Mouse (Mus musculus) embryo, embryonic 9.5 days (tissue): ENCODE measurements around the gene Slc52a3.
"Not testable (repeated sequence)": the region's sequence is repeated elsewhere in the genome, so short reads cannot be mapped to it uniquely, and the experiment has no call there.

Experiments
- DNase-seq: peaks from one replicate; pipeline ENCODE4 v3.0.0-alpha.2; 2017; ENCODE audit errors: extremely low spot score

Gene Slc52a3

GRCm38 (mm10) chr2:151973595-151974562 lies 22.4 kb upstream of the Slc52a3 start:
- DNase-seq: peak; percentile 48

GRCm38 (mm10) chr2:151975295-151975694 lies 21.0 kb upstream of the Slc52a3 start:
- no peak for DNase-seq

DNA sequence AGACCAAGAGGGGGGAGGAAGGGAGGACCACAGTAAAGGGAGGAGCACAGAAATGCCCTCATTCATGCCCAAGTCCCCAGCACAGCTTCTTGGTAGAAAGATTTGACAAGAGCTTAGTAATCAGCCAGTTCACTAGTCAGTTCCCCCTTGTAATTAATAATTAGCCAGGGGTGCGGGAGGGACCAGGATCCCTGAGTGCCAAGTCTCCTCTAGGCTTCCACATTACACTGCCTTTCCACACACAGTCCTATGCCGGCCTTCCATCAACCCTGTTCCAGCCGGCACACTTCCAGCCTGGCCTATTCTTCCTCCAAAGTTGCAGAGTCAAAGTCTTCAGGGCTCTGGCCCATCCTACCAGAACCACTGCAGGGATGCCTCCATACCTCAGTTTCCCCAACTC lies 20.2 kb upstream of the Slc52a3 start:
- DNase-seq: no peak

DNA sequence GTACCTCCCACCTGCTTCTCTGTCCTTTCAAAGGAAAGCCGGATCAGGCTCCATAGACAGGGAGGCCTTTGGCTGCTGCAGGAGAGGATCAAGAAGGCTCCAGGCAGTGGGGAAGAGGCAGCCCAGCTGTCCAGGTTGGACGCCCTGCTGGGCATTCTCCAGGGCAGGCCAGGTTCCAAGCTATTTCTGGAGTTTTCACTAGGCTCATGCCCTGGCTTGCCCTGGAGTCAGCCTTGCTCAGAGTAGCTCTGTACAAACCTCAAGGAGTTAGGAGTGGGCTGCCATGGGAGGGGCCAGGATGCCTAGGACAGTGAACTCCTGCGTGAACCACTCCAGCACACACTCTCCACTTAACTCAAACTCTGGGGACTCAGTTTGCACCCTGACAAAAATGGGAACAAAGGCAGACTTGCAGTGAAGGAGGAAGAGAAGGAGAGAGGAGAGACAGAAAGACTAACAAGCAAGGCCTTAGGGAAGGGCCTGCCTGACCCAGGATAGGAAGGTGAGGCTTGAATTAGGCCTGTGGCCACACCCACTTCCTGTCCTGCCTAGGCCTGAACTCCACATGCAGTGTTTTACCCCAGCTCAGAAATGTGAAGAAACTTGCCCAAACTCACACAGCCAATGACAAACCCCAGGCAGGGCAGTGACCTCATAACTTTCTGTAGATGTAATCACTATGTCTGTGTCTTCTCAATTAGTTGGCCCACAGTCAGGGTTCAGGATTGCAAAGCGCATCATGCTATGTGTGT lies 18.4 kb upstream of the Slc52a3 start:
- DNase-seq: no peak

DNA sequence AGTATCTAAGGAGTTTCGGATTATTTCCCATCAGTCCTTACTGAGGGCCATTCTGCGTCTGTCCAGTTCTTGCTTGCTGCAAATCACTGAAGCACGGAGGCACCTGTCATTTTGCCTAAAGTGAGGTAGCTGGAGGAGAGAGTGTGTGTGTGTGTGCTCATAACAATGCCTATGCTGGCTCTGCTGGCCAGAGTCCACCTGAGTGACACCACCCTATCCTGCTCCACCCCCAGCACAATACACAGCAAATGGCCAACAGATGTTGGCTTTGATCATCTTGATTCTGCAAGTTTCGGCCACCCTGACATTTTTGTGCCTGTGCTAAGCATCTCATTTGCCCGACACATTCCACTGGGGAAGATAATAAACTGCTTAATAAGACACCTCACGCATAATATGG lies 17.8 kb upstream of the Slc52a3 start:
- DNase-seq: no peak

DNA sequence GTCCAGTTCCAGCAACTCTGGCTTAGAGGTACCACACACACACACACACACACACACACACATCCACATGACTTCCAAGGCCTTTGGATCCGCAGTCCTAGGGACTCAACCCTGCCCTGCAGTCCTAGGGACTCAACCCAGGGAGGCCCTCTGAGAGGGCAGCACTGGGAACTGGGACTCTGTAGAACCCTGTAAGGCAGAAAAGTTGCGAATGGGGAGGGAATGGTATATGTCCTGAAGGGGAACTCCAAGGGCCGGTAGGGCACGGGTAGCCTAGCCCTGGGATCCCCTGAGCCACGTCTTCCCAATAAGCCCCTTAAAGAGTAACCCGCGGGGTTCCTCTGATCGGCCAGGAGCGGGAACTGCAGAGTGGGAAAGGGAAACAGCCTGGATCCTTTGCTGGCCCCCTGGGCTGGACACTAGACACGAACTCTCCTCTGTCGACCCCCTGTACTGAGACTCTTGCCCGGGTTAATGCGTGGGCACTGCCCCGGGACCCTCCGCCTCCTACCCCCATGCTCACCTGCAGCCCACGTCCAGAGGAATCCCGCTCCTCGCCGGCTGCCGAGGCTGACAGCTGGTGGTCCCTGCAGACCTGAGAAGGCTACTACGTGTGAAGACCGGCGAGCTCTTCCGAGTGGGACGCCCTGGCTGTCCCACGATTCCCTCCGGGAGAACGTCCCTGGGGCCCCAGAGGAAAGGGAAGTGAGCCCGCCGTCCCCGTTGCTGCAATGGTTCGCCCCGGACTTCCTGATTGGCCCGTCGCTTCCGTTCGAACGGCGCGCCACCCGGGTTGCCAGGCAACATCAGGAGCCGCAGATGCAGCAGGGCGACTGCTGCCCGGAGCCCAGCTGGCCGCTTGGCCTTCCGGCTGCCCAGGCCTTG lies 16.6 kb upstream of the Slc52a3 start, which contains the start of gene Fam110a:
Gene Fam110a (minus strand): TSS at position 750 of the 885 bp plus-strand sequence.
- DNase-seq: peak; percentile 88

DNA sequence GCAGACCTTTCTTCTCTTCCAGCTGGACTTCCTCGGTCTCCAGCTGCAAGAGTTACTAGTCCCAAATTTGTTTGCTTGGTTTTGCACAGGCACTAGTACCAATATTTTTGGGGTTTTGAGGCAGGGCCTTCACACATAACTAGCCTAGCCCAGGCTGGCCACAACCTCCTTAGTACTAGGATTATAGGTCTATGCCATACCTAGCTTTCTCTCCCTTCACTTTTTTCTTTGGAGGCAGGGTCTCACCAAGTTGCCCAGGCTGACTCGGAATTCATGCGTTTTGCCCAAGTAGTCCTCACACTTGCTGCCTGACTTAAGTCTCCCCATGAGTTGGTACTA lies 16.0 kb upstream of the Slc52a3 start:
- DNase-seq: no peak

DNA sequence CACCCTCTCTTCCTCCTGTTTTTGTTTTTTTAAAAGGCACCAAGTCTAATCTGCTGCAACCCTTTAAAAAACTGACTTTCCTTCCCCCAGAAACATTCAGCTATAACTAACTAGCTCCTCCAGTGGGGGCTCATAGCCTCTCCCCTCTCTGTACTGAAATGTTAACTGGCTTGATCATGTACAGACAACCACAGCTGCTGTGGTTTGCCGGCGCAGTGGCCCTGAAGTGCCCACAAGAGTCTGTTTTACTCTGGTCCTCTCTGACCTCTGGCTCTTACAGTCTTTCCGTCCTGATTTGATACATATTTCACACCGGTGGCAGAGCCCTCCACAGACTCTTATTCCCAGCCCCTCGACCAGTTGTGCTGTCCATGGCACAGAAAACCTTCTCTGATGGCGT lies 15.0 kb upstream of the Slc52a3 start:
- no peak for DNase-seq

GRCm38 (mm10) chr2:151982476-151982875 lies 13.8 kb upstream of the Slc52a3 start:
- DNase-seq: no peak

DNA sequence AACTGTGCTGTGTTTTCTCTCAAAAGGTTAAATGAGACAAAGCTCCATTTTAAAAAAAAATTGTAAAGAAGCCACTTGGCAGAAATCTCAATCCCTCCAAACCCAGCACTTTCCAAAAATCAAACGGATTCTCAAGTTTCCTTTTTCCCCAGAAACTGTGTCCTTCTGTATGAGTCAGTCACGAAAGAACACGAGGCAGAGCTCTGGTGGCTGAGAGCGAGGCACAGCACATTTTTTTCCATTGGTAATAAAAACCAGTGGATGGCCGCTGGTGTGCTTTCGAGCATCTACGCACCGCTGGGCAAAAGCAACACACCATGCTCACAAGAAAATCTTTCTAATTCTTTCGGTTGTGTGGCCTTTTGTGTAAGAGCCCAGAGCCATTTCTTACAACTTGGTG lies 12.3 kb upstream of the Slc52a3 start:
- no peak for DNase-seq

DNA sequence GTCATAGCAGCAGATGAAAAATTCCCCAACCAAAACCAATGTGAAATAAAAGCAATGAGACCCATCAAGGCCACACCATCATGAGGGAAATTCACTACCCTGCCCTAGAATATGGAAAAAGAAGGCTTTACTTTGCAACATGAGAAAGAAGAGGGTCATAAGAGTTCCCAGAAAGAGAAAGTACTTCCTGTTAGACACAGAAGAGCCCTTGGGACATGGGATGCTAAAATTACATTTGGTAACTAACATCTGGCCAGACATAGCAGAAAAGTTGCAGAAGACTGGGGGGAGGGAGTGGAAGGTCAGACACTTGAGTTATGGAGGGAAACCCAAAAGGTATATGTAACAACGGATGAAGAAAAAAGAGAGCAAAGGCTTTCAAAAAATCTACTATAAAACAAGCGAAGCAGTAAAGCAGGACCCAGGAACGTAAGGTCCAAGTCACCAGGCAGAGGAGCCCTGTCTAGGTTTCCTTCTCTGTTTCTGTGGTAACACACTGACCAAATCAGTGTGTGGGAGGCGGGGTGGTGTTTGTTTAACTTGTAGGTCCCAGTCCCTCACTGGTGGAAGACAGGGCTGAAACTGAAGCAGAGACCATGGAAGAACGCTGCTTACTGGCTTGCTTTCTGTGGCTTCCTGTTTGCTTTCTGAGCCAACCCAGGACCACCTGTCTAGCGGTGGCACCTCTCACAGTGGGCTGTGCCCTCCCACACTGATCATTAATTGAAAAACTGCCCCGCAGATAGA lies 10.7 kb upstream of the Slc52a3 start:
- no peak for DNase-seq

- DNase-seq: no peak
Observed at GRCm38 (mm10) chr2:151986958-151987357, 9.4 kb upstream of the Slc52a3 start.

GRCm38 (mm10) chr2:151988978-151989377 lies 7.3 kb upstream of the Slc52a3 start:
- no peak for DNase-seq

DNA sequence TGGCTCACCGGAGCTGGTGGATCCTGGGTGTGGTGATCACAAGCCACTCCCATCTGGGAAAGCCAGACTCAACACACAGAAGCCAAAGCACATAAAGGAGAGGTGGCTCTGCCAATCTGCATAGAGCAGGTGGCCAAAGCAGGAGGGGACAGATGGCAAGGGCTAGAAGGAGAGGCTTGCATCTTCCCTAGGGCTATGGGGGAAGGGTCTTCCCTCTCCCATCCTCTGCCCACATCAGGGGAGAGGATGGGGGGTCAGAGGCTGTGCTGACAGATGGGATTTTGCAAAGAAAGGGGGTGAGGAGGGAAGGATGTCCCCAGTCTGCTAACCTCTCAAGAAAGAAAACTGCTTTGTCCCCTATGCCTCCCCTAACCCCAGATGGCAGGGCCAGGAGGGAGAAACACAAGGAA lies 5.3 kb upstream of the Slc52a3 start:
- no peak for DNase-seq

DNA sequence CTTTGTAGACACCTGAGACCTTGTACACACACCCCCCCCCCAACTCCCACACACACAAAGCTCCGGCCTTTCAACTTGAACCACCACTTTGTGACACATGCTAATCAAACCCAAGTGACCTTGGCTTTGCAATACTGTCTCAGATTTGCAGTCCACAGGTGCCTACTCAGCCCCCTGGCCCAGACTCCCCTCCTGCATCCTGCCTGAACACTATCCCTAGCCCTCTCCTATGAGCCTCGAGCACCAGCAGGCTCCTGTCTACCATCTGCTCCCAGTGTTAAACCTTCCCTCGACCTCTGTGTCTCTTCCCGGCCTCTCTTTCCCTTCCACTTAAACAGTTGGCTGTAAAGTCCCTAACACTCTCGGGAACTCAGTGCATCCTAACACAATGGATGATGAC lies 4.9 kb upstream of the Slc52a3 start:
- DNase-seq: no peak

DNA sequence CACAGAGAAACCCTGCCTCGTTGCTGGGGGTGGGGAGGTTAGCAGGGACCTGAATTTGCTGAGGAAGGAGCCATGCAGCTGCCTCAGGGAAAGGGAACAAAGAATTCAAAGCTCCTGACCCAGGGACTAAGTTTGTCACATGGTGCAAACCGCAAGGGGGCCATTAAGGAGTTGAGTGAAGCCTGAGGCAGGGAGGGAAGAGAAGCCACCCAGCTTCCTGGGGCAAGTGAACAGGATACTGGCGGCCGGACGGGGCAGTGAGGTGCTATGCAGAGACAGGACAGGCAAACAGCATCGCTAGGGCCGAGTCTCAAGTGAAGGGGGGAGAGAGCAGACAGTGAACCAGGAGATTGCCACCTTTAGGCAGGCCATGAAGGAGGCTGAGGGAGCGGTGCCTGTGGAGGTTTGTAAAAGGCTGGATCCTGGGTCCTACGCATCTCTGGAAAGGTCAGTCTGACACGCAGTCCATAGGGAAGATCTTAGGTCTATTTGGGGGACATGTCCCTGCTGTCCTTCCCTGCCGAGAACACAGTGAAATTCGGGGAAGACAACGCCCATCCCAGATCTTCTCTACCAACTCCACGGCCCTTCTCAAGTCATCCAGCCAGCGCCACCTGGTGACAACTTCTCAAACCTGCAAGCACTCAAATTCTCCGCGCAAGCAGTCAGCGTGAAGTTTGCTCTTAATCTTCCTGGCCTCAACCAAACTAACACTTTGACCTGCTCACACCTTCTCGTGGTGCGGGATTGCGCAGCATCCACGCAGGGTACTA lies 1.8 kb upstream of the Slc52a3 start:
- peak; percentile 79 for DNase-seq

GRCm38 (mm10) chr2:151997190-151997575 lies 872 bp downstream of the Slc52a3 start:
- DNase-seq: not testable (repeated sequence)

- no peak for DNase-seq
Observed at GRCm38 (mm10) chr2:151997776-151998504, 1.6 kb downstream of the Slc52a3 start.

DNA sequence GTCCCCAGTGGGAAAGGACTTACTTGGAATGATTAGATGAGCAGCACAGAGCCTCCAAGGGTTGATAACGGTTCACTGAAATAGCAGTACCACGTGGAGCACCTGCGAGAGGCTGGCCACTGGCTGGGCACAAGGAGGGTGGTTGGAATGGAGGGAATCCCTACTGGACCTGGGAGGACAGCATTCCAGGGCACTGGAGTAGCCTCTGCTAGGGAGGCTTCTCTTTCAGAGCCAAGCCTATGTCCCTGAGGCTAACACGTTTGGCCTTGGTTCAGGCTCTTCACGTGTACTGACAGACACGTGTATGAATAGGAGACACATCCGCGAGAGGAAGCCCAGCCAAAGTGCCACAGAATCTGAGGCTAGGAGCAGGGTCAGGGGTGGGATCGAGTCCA lies 2.2 kb downstream of the Slc52a3 start:
- no peak for DNase-seq

- no peak for DNase-seq
Observed at GRCm38 (mm10) chr2:151998932-151999331, 2.6 kb downstream of the Slc52a3 start.
